Mouse (Mus musculus) lung, embryonic 14.5 days (tissue): ENCODE results near the gene Sipa1l1. TPM values are rescaled to one million over a fixed set of nuclear protein-coding genes. Genes with fewer than 3 reads are reported as not detected.
A peak's percentile ranks its signal among the peaks of the same experiment; 100 is the strongest.

ENCODE experiments used
- ATAC-seq: fragments of 200-750 bp; cut with Nextera tagmentation; 2 replicates; pipeline ENCODE4 v1.8.0; 2017; ENCODE audit warnings: mild to moderate bottlenecking, moderate TSS enrichment, moderate library complexity; ENCODE audit not compliant: insufficient read depth
- DNase-seq: peaks from one replicate; pipeline ENCODE4 v3.0.0-alpha.2; 2015
- H3K27ac ChIP-seq: fragments of 300-500 bp; sonication (generic); 2 replicates; pipeline ENCODE4 v1.5.1; 2014; ENCODE audit warnings: low read depth, mild to moderate bottlenecking, moderate library complexity
- H3K27me3 ChIP-seq: fragments of 300-500 bp; sonication (generic); 2 replicates; pipeline ENCODE4 v1.6.1; 2014; ENCODE audit warnings: low read length, control low read depth; ENCODE audit not compliant: insufficient read depth
- H3K36me3 ChIP-seq: fragments of 300-500 bp; sonication (generic); 2 replicates; pipeline ENCODE4 v1.6.1; 2014; ENCODE audit warnings: control low read depth; ENCODE audit not compliant: insufficient read depth
- H3K4me1 ChIP-seq: fragments of 300-500 bp; sonication (generic); 2 replicates; pipeline ENCODE4 v1.6.1; 2014; ENCODE audit warnings: antibody characterized with exemption, control low read depth; ENCODE audit not compliant: insufficient read depth
- H3K4me2 ChIP-seq: fragments of 300-500 bp; sonication (generic); 2 replicates; pipeline ENCODE4 v1.6.1; 2014; ENCODE audit warnings: mild to moderate bottlenecking
- H3K4me3 ChIP-seq: fragments of 300-500 bp; sonication (generic); 2 replicates; pipeline ENCODE4 v1.5.1; 2014; ENCODE audit warnings: low read depth, low read length
- H3K9ac ChIP-seq: fragments of 300-500 bp; sonication (generic); 2 replicates; pipeline ENCODE4 v1.6.1; 2014
- H3K9me3 ChIP-seq: fragments of 300-500 bp; sonication (generic); 2 replicates; pipeline ENCODE4 v1.6.1; 2016; ENCODE audit warnings: low read depth, low read length, control low read depth
- CTCF ChIP-seq: IDR thresholded peaks from 2 replicates; pipeline ENCODE4 v1.5.1; 2016; ENCODE audit warnings: antibody characterized with exemption, low read depth
- WGBS: fragments of 180-500 bp; shearing (Covaris S2); extraction: QIAGEN DNeasy Blood & Tissue Kit; methylation state at CpG from one replicate; pipeline ENCODE4 v1.1.7; 2014; 5-methylcytosine and 5-hydroxymethylcytosine counted together
- polyA plus RNA-seq: library from polyadenylated mRNA; unstranded; fragments of >200 nt; fragmentation: Nextera tagmentation; extraction: Ambion mirVana; gene quantifications from 2 replicates; pipeline ENCODE4 v1.2.1, GENCODE M21; 2014

Sipa1l1 gene
- polyA plus RNA-seq, 1 experiment from 2014 or later = 30.5 TPM

GRCm38 (mm10) chr12:82165651-82166050 lies 3.5 kb upstream of the Sipa1l1 start:
- H3K36me3 ChIP-seq = no peaks in the 10 kb centered on the region
- H3K27me3 ChIP-seq = no peaks in the 10 kb centered on the region
- no peak overlapping the region for H3K27ac ChIP-seq
- H3K4me2 ChIP-seq = no peak overlapping the region
- 66% methylated on average over 4 of the region's 4 CpGs for WGBS
- H3K4me1 ChIP-seq = peaks cover 2% of the 10 kb centered on the region; the same call in 1 of the 2 replicates
- H3K9me3 ChIP-seq = no peaks in the 10 kb centered on the region
- no peak for ATAC-seq
- H3K4me3 ChIP-seq = no peak overlapping the region
- no peak for DNase-seq
- no peak overlapping the region for H3K9ac ChIP-seq
- no peak for TF ChIP-seq CTCF

GRCm38 (mm10) chr12:82166101-82166571 lies 3.0 kb upstream of the Sipa1l1 start:
- Histone ChIP-seq H3K9me3 (no peaks in the 10 kb centered on the region), H3K27me3 (no peaks in the 10 kb centered on the region), H3K27ac (no peak overlapping the region), H3K9ac (no peak overlapping the region), H3K4me2 (peak overlapping the region; percentile 41), H3K4me1 (peaks cover 2% of the 10 kb centered on the region; the same call in 1 of the 2 replicates), H3K4me3 (no peak overlapping the region), H3K36me3 (no peaks in the 10 kb centered on the region)
- 26% methylated on average over 14 of the region's 14 CpGs for WGBS
- DNase-seq (peak; percentile 12), ATAC-seq (no peak)
- TF ChIP-seq CTCF = no peak

DNA sequence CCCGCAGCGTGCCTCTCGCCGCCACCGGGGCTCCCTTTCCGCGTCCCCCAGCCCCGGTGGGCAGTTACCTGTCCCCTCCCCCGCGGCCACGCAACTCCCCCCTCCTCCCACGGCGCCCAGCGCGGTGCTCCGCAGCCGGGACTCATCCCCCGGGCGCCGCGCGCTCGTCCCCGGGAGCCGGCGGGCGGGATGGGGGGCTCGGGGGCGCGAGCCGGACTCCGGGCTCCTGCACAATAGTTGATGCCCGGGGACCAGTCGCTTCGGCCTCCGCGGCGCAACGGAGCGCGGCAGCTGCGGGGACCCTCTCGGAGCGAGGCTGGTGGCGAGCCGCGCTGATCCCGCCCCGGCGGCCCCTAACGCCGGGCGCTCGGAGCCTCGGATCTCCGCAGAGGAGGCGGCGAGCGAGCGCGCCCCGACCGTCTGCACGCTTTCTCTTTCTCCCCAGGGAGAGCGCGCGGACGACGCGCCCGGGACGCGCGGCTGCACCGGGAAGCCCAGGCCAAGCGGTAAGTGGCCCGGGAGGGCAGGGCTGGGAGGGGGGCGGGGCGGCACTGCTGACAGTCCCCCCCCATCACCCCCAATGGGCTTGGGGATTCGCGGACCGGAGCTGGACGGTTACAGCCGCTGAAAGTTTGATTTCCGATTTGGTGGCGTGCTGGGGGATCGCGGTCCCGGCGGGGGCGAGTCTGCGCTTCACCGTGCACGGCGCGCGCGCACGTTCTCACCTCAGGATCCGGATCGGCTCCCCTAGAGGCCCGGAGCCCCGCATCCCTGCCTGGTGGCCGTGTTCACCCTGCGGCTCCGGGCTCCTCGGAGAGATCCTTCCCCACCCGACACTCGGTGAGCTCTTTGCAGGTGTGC lies 681 bp downstream of the Sipa1l1 start:
- Histone ChIP-seq H3K27ac (peak overlapping the region; percentile 96), H3K9me3 (no peaks in the 10 kb centered on the region), H3K36me3 (no peaks in the 10 kb centered on the region), H3K27me3 (no peaks in the 10 kb centered on the region), H3K4me2 (peak overlapping the region; percentile 95), H3K9ac (peak overlapping the region; percentile 90), H3K4me3 (peak overlapping the region; percentile 83), H3K4me1 (peaks cover 2% of the 10 kb centered on the region; the same call in 1 of the 2 replicates)
- under 1% methylated on average over 96 of the region's 109 CpGs for whole genome bisulfite sequencing
- TF ChIP-seq CTCF = no peak; the same call in 1 of the 2 replicates
- peak; percentile 71 for ATAC-seq
- peak; percentile 85 for DNase-seq

DNA sequence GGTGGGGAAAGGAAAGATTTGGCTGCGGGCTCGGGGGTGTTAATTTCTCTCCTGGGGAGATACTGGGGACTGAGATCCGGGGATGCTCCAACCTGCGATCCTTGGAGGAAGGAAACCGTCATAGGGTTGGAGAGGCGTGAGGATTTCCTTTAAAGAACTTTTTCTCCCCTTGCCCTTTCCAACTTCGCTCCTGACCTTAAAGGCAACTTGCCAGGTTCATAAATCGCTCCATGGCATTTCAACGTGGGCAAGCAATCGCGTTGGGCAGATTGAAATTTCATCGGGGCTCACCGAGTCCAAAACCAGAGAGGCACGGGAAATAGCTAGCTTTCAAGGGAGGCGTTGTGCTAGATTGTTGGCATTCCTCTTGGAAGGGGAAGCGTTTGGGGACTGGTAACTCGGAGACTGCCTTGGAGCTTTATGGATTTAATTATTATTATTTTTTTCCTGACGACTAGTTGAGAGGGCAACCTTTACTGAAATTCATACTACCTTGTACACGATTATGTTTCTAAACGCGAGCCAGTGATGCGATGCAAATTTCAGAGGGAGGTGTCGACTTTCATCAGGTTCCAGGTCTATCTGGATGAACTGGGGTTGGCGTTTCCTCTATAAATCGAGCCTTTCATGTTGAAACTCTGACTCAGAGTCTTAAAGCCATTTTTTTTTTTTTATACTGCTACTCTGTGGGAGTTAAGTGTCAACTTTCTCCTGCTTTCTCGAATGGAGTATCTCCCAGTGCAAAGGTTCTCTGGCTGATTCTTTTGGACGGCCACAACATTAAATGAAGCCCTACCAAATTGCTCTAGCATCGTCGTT lies 1.6 kb downstream of the Sipa1l1 start:
- Histone ChIP-seq H3K36me3 (no peaks in the 10 kb centered on the region), H3K4me3 (peak overlapping the region; percentile 83), H3K27me3 (no peaks in the 10 kb centered on the region), H3K4me1 (peaks cover 2% of the 10 kb centered on the region; the same call in 1 of the 2 replicates), H3K4me2 (peak overlapping the region; percentile 95), H3K27ac (peak overlapping the region; percentile 96), H3K9me3 (no peaks in the 10 kb centered on the region), H3K9ac (peak overlapping the region; percentile 90)
- WGBS = 2% methylated on average over 29 of the region's 29 CpGs
- DNase-seq (peak; percentile 64), ATAC-seq (no peak)
- no peak for TF ChIP-seq CTCF

GRCm38 (mm10) chr12:82171591-82171990 lies 2.5 kb downstream of the Sipa1l1 start:
- Histone ChIP-seq H3K9ac (0 out of 2 replicates have a peak overlapping the region, but pooled peaks have one; percentile 29), H3K27ac (no peak overlapping the region), H3K4me2 (peak overlapping the region; percentile 95), H3K9me3 (no peaks in the 10 kb centered on the region), H3K4me3 (peak overlapping the region; percentile 83; the same call in 1 of the 2 replicates), H3K36me3 (no peaks in the 10 kb centered on the region), H3K4me1 (peaks cover 2% of the 10 kb centered on the region; the same call in 1 of the 2 replicates), H3K27me3 (no peaks in the 10 kb centered on the region)
- ATAC-seq (no peak), DNase-seq (peak; percentile 73)
- peak; percentile 48 for TF ChIP-seq CTCF
- 14% methylated on average over 10 of the region's 10 CpGs for WGBS

DNA sequence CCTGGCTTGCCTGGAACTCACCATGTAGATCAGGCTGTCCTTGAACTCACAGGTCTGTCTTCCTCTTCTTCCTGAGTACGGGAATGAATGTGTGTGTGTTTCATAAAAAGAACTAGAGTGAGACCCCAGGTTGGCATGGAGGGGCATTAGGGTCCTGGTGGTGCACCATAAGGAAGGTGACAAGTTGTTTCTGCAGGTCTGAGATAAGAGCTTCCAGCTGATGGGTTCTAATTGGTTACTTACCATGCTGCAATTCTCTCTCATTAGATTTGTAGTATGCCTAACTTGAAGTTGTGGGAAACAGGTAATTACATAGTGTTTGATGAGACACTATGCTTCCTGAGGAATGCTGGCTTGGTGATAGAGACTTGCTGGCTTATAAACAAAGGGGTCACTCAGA lies 4.5 kb downstream of the Sipa1l1 start:
- Histone ChIP-seq H3K9ac (no peak overlapping the region), H3K4me1 (peaks cover 1% of the 10 kb centered on the region; the same call in 1 of the 2 replicates), H3K4me2 (no peak overlapping the region), H3K27ac (no peak overlapping the region), H3K27me3 (no peaks in the 10 kb centered on the region), H3K9me3 (no peaks in the 10 kb centered on the region), H3K36me3 (no peaks in the 10 kb centered on the region), H3K4me3 (no peak overlapping the region)
- DNase-seq (no peak), ATAC-seq (no peak)
- WGBS = 86% methylated on average over 1 of the region's 1 CpGs
- TF ChIP-seq CTCF = no peak
